Mouse (Mus musculus) left cerebral cortex, postnatal 25 days (tissue): ENCODE measurements around the gene Gm21936. TPM values are rescaled to one million over a fixed set of nuclear protein-coding genes. Genes with fewer than 3 reads are reported as not detected.
"Not testable (repeated sequence)": the region's sequence is repeated elsewhere in the genome, so short reads cannot be mapped to it uniquely, and the experiment has no call there.

ENCODE experiments used
- DNase-seq, 2 experiments: peaks; one replicate each; pipeline ENCODE4 v3.0.0; 2022; ENCODE audit warnings: low spot score in 2 of 2, mixed read lengths in 1 of 2
- intact Hi-C: fragments of 180-260 bp; cut with DNase I; formaldehyde crosslinking; loops from one replicate; pipeline ENCODE4 v1.15.1; 2025
- total RNA-seq, 2 experiments: library from RNA; stranded (reverse); gene quantifications; 2 replicates each; pipeline ENCODE4 v1.2.3; 2021

Gm21936 gene
- not detected for total RNA-seq

DNA sequence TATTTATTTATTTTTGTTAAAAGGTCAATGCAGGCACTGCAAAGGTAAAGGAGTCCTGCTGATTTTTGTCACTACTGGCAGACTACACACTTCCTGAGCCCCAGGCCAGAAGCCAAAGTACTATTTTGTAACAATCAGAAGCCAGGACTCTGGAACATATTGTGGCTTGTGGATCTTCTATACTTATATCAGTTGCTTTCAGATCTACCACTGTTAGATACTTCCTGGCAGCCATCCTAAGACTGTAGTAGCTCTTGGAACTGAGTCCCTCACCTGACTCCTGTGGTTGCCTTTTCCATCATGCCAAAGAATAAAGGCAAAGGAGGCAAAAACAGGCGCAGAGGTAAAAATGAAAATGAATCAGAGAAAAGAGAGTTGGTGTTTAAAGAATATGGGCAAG lies at the start of gene Gm21936:
Gene Gm21936 (plus strand): TSS at position 301 of the 400 bp plus-strand sequence.
- DNase-seq, intact Hi-C loops: not testable (repeated sequence)

DNA sequence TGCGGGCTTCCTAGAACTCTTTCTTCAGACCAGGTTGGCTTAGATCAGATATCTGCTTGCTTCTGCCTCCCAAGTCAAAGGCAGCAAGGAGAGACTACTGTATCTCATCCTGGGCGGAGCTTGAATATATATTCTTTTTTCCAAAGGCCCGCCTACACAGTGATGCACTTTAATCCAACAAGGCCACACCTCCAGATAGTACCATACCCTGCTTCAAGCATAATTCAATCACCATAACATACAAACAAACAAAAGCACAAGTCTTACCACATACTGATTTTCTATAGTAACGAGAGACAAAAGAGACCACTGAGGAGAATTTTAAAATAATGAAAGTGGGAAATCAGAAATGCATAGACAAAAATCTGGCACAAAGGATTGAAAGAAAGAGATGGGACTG lies 19.7 kb upstream of the Gm21936 start, which contains the start of gene Gm21319:
Gene Gm21319 (minus strand): TSS at position 101 of the 400 bp plus-strand sequence.
- intact Hi-C loops, DNase-seq: not testable (repeated sequence)

- intact Hi-C loops, DNase-seq: not testable (repeated sequence)
Observed at GRCm38 (mm10) chr12:87797971-87798370, 2.7 kb downstream of the Gm21936 start.

GRCm38 (mm10) chr12:87816277-87816676 lies 21.0 kb downstream of the Gm21936 start, which contains the start of gene BB287469:
Gene BB287469 (plus strand): TSS chr12:87816577.
- DNase-seq, intact Hi-C loops: not testable (repeated sequence)

DNA sequence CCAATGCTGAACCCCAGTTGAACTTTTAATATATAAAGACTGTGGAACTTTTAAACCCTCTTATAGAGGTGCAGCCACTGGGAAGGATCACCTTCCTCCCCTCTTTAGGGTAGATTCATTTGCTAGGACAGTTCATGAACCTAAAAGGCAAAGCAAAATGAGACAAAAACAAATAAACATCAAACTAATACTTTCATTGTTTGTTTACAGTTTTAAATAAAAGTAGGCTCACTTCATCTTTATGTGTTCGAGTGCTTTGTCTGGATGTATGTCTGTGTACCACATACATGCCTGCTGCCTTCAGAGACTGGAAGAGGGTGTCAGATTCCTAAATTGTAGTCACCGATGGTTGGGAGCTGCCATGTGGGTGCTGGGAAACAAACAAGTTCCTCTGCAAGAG lies 46.9 kb downstream of the Gm21936 start, which contains the start of gene Gm2001:
Gene Gm2001 (minus strand): TSS at position 101 of the 400 bp plus-strand sequence.
- intact Hi-C loops, DNase-seq: not testable (repeated sequence)

Other genes with a start within 250 kb of the Gm21936 start
- gene Oog1, start 192.8 kb upstream of the Gm21936 start, total RNA-seq = not detected
- gene Gm4027, start 176.6 kb upstream of the Gm21936 start, total RNA-seq = not detected
- not detected for gene Gm16381, start 150.9 kb upstream of the Gm21936 start, total RNA-seq
- not detected for gene Gm21319, start 19.8 kb upstream of the Gm21936 start, total RNA-seq
- not detected for gene BB287469, start 21.1 kb downstream of the Gm21936 start, total RNA-seq
- not detected for gene Gm2001, start 46.8 kb downstream of the Gm21936 start, total RNA-seq
- gene Gm2016, start 78.6 kb downstream of the Gm21936 start, total RNA-seq = not detected
- gene Gm2022, start 99.9 kb downstream of the Gm21936 start, total RNA-seq = not detected
- not detected for gene Gm2035, start 124.3 kb downstream of the Gm21936 start, total RNA-seq
- gene Gm2042, start 158.6 kb downstream of the Gm21936 start, total RNA-seq = not detected
- gene Gm2075, start 216.3 kb downstream of the Gm21936 start, total RNA-seq = not detected
- not detected for gene Gm6803, start 223.3 kb downstream of the Gm21936 start, total RNA-seq
- not detected for gene Gm2056, start 231.5 kb downstream of the Gm21936 start, total RNA-seq